Mouse (Mus musculus): Measurements from ENCODE around the gene Clpb.

DNA sequence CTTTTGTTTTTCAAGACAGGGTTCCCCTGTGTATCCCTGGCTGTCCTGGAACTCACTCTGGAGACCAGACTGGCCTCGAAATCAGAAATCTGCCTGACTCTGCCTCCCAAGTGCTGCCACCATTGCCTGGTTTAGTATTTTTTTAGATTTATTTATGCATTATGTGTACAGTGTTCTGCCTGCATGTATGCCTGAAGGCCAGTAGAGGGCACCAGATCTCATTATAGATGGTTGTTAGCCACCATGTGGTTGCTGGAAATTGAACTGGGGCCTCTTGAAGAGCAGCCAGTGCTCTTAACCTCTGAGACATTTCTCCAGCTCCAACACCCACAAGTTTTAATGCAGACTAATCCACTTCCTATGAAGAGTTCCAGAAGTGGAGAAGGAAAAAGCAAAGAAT, 1.4 kb upstream of the Clpb start:
- TF ChIP-seq EP300 (IDR thresholded peaks at IDR 0.05) (no peak), CTCF (IDR thresholded peaks at IDR 0.05) (peak; percentile 49)

All from lung, postnatal 0 days (tissue).